Mouse (Mus musculus): Measurements from ENCODE around the gene Mon2. TPM values are rescaled to one million over a fixed set of nuclear protein-coding genes. Genes with fewer than 3 reads are reported as not detected.
A peak's percentile ranks its signal among the peaks of the same experiment; 100 is the strongest.

Mon2 gene
- polyA plus RNA-seq, 1 experiment from 2014 or later = 43.3 TPM

DNA sequence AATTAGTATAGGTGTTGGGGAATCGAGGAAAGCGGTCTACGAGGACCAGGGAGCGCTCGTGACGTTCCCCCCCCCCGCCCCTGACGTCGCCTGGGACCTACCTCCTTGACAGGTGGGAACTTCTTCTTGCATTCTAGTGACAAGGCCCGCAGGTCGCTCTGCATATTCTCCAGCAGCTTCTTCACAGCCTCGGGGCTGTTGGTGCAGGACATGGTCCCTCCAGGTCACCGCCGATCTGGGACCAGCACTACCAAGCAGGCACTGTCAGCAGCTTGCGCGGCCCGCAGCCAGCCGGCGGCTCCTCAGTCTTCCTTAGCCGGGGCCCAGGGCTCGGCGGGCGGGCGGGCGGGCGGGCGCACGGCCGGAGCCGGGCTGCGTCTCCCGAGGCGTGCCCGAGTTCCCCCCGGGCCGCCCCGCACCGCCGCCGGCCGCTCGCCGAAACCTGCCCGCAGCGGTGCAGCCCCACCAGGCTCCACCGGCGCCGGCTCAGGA, 508 bp downstream of the Mon2 start:
- Histone ChIP-seq H3K9ac (peak overlapping the region; percentile 94), H3K4me3 (replicated peaks; ENCODE audit: low read length) (peak overlapping the region; percentile 98), H3K27ac (peak overlapping the region; percentile 75), H3K36me3 (replicated peaks; ENCODE audit: control insufficient read depth, insufficient read depth) (no peaks in the 10 kb centered on the region; the same call in 1 of the 2 replicates), H3K4me2 (replicated peaks) (peak overlapping the region; percentile 83), H3K27me3 (ENCODE audit: control insufficient read depth, insufficient read depth, low read length) (no peaks in the 10 kb centered on the region; the same call in 1 of the 2 replicates), H3K9me3 (ENCODE audit: control insufficient read depth, low read length) (no peaks in the 10 kb centered on the region), H3K4me1 (replicated peaks; ENCODE audit: control insufficient read depth, insufficient read depth, low read length) (peaks cover 14% of the 10 kb centered on the region)
- ATAC-seq (ENCODE audit: low FRiP score) = peak; percentile 69; the same call in 1 of the 2 replicates
- no peak for DNase-seq (ENCODE audit: low spot score)
- WGBS = under 1% methylated on average over 47 of the region's 48 CpGs

DNA sequence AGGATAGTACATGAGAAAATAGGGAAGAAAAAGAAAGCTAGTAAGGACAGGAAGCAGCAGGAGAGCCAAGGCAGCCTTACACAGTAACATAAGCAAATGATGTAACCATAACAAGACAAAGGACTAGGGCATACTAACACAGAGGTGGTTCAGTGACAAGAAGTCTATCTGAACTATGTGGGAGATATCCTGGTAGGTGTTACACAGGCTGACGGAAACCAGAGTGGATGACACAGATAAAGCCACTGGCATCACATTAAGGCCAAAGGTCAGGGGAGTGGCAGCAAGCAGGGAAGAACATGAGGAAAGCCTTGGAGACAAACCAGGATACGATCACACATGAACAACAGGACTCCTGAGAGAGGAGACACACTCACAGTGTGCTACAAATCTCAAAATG, 4.3 kb downstream of the Mon2 start:
- H3K9me3 ChIP-seq (ENCODE audit: control insufficient read depth, low read length) = no peaks in the 10 kb centered on the region
- peaks cover 5% of the 10 kb centered on the region; the same call in 1 of the 2 replicates for H3K36me3 ChIP-seq (replicated peaks; ENCODE audit: control insufficient read depth, insufficient read depth)
- H3K27ac ChIP-seq = no peak overlapping the region
- H3K9ac ChIP-seq = no peak overlapping the region
- no peak for DNase-seq (ENCODE audit: low spot score)
- H3K4me3 ChIP-seq (replicated peaks; ENCODE audit: low read length) = no peak overlapping the region
- no peak overlapping the region for H3K4me2 ChIP-seq (replicated peaks)
- ATAC-seq (ENCODE audit: low FRiP score) = no peak
- 93% methylated on average over 2 of the region's 2 CpGs for WGBS
- peaks cover 13% of the 10 kb centered on the region for H3K4me1 ChIP-seq (replicated peaks; ENCODE audit: control insufficient read depth, insufficient read depth, low read length)
- no peaks in the 10 kb centered on the region for H3K27me3 ChIP-seq (ENCODE audit: control insufficient read depth, insufficient read depth, low read length)

GRCm38 (mm10) chr10:123063021-123063420, 13.3 kb downstream of the Mon2 start:
- Histone ChIP-seq H3K4me2 (replicated peaks) (no peak overlapping the region), H3K27ac (no peak overlapping the region), H3K36me3 (replicated peaks; ENCODE audit: control insufficient read depth, insufficient read depth) (peaks cover 6% of the 10 kb centered on the region), H3K9ac (no peak overlapping the region), H3K27me3 (ENCODE audit: control insufficient read depth, insufficient read depth, low read length) (no peaks in the 10 kb centered on the region), H3K9me3 (ENCODE audit: control insufficient read depth, low read length) (no peaks in the 10 kb centered on the region), H3K4me1 (replicated peaks; ENCODE audit: control insufficient read depth, insufficient read depth, low read length) (no peaks in the 10 kb centered on the region), H3K4me3 (replicated peaks; ENCODE audit: low read length) (no peak overlapping the region)
- ATAC-seq (ENCODE audit: low FRiP score) (no peak), DNase-seq (ENCODE audit: low spot score) (no peak)
- WGBS = 93% methylated on average over 2 of the region's 2 CpGs

DNA sequence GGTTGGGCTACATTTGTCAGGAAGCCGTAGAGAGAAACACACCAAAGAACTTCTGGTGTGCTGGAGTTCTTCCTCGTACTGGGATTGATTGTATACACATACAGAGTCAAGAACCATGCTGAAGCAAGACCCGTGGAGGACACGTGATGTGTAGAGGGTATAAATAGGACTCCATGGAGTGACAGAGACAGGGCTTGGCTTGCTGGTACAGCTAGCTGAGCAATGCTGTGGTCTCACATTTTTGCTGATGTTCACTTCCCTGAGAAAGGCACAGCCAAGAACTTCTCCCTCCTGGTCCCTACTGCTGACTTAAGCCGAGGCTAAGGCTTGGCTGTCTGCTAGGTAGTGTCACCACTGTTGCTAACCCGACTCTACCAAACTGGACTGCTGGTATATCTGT, 15.5 kb downstream of the Mon2 start:
- H3K4me2 ChIP-seq (replicated peaks) = no peak overlapping the region
- no peaks in the 10 kb centered on the region for H3K4me1 ChIP-seq (replicated peaks; ENCODE audit: control insufficient read depth, insufficient read depth, low read length)
- peaks cover 8% of the 10 kb centered on the region for H3K36me3 ChIP-seq (replicated peaks; ENCODE audit: control insufficient read depth, insufficient read depth)
- ATAC-seq (ENCODE audit: low FRiP score) = no peak
- 94% methylated on average over 6 of the region's 6 CpGs for WGBS
- no peak for DNase-seq (ENCODE audit: low spot score)
- H3K4me3 ChIP-seq (replicated peaks; ENCODE audit: low read length) = no peak overlapping the region
- no peak overlapping the region for H3K9ac ChIP-seq
- no peaks in the 10 kb centered on the region for H3K9me3 ChIP-seq (ENCODE audit: control insufficient read depth, low read length)
- no peak overlapping the region for H3K27ac ChIP-seq
- no peaks in the 10 kb centered on the region for H3K27me3 ChIP-seq (ENCODE audit: control insufficient read depth, insufficient read depth, low read length)

DNA sequence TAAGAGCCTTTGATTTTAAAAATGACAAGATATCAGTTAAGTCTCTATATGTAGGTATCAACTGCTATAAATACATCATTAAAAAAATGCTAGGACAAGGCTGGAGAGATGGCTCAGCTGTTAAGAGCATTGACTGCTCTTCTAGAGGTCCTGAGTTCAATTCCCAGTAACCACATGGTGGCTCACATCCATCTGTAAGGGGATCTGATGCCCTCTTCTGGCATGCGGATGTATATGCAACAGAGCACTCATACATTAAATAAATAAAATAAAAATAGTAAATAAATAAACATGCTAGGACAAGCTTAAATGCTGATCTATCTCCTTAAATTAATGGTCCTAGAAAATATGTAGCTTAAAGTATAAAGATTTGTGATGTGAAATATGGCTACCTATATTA, 19.2 kb downstream of the Mon2 start:
- no peak overlapping the region for H3K27ac ChIP-seq
- H3K36me3 ChIP-seq (replicated peaks; ENCODE audit: control insufficient read depth, insufficient read depth) = peaks cover 8% of the 10 kb centered on the region
- DNase-seq (ENCODE audit: low spot score) = no peak
- WGBS = 90% methylated on average over 1 of the region's 1 CpGs
- no peak overlapping the region for H3K4me3 ChIP-seq (replicated peaks; ENCODE audit: low read length)
- H3K9ac ChIP-seq = no peak overlapping the region
- ATAC-seq (ENCODE audit: low FRiP score) = no peak
- H3K9me3 ChIP-seq (ENCODE audit: control insufficient read depth, low read length) = no peaks in the 10 kb centered on the region
- no peaks in the 10 kb centered on the region for H3K4me1 ChIP-seq (replicated peaks; ENCODE audit: control insufficient read depth, insufficient read depth, low read length)
- no peaks in the 10 kb centered on the region for H3K27me3 ChIP-seq (ENCODE audit: control insufficient read depth, insufficient read depth, low read length)
- no peak overlapping the region for H3K4me2 ChIP-seq (replicated peaks)

DNA sequence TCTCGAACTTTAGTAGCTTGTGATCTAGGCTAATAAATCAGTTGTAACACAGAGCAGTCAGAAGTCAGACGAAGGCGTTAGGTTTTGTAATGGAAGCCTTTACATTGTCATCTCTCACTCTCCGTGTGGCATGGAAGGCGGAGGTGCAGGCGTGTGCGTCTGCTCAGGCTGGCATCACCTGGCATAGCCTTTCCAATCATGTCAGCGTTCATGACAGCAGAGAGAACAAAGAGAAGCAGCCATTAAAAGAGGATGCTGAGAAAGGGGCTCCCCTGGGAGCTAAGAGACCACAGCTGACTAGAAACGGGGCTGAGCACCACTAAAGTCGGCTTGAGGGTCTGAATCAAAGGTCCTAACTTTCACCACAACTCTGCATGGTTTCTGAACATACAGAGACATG, 19.8 kb downstream of the Mon2 start:
- no peaks in the 10 kb centered on the region for H3K27me3 ChIP-seq (ENCODE audit: control insufficient read depth, insufficient read depth, low read length)
- no peak overlapping the region for H3K9ac ChIP-seq
- H3K4me2 ChIP-seq (replicated peaks) = no peak overlapping the region
- no peaks in the 10 kb centered on the region for H3K9me3 ChIP-seq (ENCODE audit: control insufficient read depth, low read length)
- no peak for ATAC-seq (ENCODE audit: low FRiP score)
- H3K27ac ChIP-seq = no peak overlapping the region
- H3K36me3 ChIP-seq (replicated peaks; ENCODE audit: control insufficient read depth, insufficient read depth) = peaks cover 9% of the 10 kb centered on the region
- no peak overlapping the region for H3K4me3 ChIP-seq (replicated peaks; ENCODE audit: low read length)
- 64% methylated on average over 10 of the region's 10 CpGs for WGBS
- no peaks in the 10 kb centered on the region for H3K4me1 ChIP-seq (replicated peaks; ENCODE audit: control insufficient read depth, insufficient read depth, low read length)
- no peak for DNase-seq (ENCODE audit: low spot score)

DNA sequence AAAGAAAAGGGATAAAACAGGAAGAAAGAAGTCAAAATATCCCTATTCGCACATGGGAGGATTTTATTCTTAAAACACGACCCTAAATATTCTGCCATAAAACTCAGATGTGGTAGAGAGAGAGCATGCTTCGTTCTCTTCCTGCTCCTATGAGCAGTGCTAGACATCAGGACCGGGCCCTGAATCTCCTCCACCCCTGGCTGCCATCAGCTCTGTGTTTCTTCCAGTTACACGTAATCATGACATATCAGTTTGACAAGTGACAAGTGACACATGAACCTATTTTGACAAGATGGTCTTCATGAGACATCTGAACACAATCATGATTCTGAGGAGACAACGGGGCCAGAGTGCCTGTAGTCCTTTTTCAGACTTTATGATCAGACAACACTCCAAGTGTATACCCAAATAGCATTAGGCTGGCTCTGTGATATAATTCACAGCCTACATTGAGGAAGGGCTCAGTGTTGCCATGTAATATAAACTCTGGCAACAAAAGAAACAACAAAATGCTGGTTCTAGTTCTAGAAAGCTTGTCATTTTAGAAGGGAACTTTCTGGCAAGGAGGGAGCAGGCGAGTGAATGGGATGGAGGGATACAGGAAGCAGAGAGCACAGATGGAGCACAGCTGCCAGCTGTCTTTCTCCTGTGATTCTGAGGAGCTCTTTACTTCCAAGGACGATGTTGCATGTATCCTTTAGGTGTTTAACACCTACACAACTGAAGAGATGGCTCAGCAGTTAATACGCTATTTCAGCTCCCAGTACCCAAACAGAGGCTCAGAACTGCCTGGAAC, 20.9 kb downstream of the Mon2 start:
- WGBS = 90% methylated on average over 9 of the region's 9 CpGs
- ATAC-seq (ENCODE audit: low FRiP score) (no peak), DNase-seq (ENCODE audit: low spot score) (no peak)
- Histone ChIP-seq H3K9ac (no peak overlapping the region), H3K4me3 (replicated peaks; ENCODE audit: low read length) (no peak overlapping the region), H3K27ac (no peak overlapping the region), H3K4me2 (replicated peaks) (no peak overlapping the region), H3K9me3 (ENCODE audit: control insufficient read depth, low read length) (no peaks in the 10 kb centered on the region), H3K27me3 (ENCODE audit: control insufficient read depth, insufficient read depth, low read length) (no peaks in the 10 kb centered on the region), H3K4me1 (replicated peaks; ENCODE audit: control insufficient read depth, insufficient read depth, low read length) (no peaks in the 10 kb centered on the region), H3K36me3 (replicated peaks; ENCODE audit: control insufficient read depth, insufficient read depth) (peaks cover 19% of the 10 kb centered on the region)

DNA sequence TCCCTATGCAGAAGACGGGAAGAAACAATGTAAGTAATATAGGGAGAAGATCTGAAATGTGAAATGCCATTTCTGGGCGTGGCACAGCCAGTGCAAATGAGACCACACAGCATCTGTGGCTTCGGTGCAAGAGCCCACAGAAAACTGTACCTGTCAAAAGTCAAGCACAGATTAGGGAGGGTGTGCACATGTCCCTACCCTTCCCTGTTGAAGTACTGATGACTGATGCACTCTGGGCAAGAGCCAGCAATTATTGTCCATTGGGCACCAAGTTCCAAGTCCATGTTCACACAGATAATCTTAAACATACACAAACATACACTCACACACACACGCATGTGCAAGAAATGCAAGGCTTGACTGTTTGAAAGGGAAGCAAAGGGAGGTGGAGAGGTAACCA, 22.7 kb downstream of the Mon2 start:
- no peak overlapping the region for H3K27ac ChIP-seq
- H3K4me3 ChIP-seq (replicated peaks; ENCODE audit: low read length) = no peak overlapping the region
- no peak overlapping the region for H3K4me2 ChIP-seq (replicated peaks)
- no peaks in the 10 kb centered on the region for H3K4me1 ChIP-seq (replicated peaks; ENCODE audit: control insufficient read depth, insufficient read depth, low read length)
- ATAC-seq (ENCODE audit: low FRiP score) (no peak), DNase-seq (ENCODE audit: low spot score) (no peak)
- H3K36me3 ChIP-seq (replicated peaks; ENCODE audit: control insufficient read depth, insufficient read depth) = peaks cover 30% of the 10 kb centered on the region
- H3K9me3 ChIP-seq (ENCODE audit: control insufficient read depth, low read length) = no peaks in the 10 kb centered on the region
- H3K27me3 ChIP-seq (ENCODE audit: control insufficient read depth, insufficient read depth, low read length) = no peaks in the 10 kb centered on the region
- 88% methylated on average over 4 of the region's 4 CpGs for WGBS
- no peak overlapping the region for H3K9ac ChIP-seq

DNA sequence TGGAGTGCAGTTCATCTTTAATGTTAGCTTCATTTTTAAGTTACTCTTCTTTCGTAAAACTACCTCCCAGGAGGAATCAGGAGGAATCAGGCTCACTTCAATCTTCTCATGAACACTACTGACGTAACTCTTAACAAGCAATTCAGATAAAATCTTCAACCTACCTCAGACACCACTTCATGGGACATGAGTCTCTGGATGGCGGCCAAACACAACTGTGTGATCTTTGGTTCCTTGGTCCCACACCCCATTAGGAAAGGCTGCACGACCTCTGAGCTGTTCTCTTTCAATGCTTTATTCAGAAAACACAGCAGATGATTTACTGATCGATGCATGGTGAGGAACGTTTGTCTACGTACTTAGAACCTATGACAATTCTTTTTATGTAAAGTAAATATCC, 24.3 kb downstream of the Mon2 start:
- peaks cover 26% of the 10 kb centered on the region for H3K36me3 ChIP-seq (replicated peaks; ENCODE audit: control insufficient read depth, insufficient read depth)
- no peaks in the 10 kb centered on the region for H3K9me3 ChIP-seq (ENCODE audit: control insufficient read depth, low read length)
- no peak overlapping the region for H3K4me2 ChIP-seq (replicated peaks)
- ATAC-seq (ENCODE audit: low FRiP score) (no peak), DNase-seq (ENCODE audit: low spot score) (no peak)
- H3K4me1 ChIP-seq (replicated peaks; ENCODE audit: control insufficient read depth, insufficient read depth, low read length) = no peaks in the 10 kb centered on the region
- no peaks in the 10 kb centered on the region for H3K27me3 ChIP-seq (ENCODE audit: control insufficient read depth, insufficient read depth, low read length)
- H3K9ac ChIP-seq = no peak overlapping the region
- 86% methylated on average over 7 of the region's 7 CpGs for WGBS
- no peak overlapping the region for H3K27ac ChIP-seq
- H3K4me3 ChIP-seq (replicated peaks; ENCODE audit: low read length) = no peak overlapping the region

All from hindbrain, embryonic 14.5 days (tissue).